In genomic region chr19:40499141-40499540, GRCm38 (mm10) we compare ENCODE assay signal across 9 mouse cellular contexts. TPM values are rescaled to one million over a fixed set of nuclear protein-coding genes. Genes with fewer than 3 reads are reported as not detected.
A peak's percentile ranks its signal among the peaks of the same experiment; 100 is the strongest.
DNase-seq lines count a peak whose midpoint lies in the region; ATAC-seq and TF ChIP-seq lines count a peak whose summit lies in the region.
"Had no signal": no experiment of that assay in that cellular context is flagged by ENCODE, and none has a peak within 500 bp of the region (broad histone marks: within the 10 kb centered on the region; RNA-seq: fewer than 3 reads in every experiment).

No protein-coding gene starts in this region.

- no peaks in the 10 kb centered on the region for H3K27me3 ChIP-seq in MEL (ENCODE audit: control insufficient read depth in 1 of 2, insufficient read depth in 2 of 2, low read length in 2 of 2)
- H3K27me3 ChIP-seq in intestine, embryonic 14.5 days (replicated peaks; ENCODE audit: control insufficient read depth, insufficient read depth, low read length): no peaks in the 10 kb centered on the region
- H3K27me3 ChIP-seq: embryonic facial prominence, embryonic 15.5 days had no signal

- no peak for TF ChIP-seq POLR2A in MEL (IDR thresholded peaks at IDR 0.05; ENCODE audit: control insufficient read depth in 1 of 2, insufficient read depth in 1 of 2, low read depth in 1 of 2, low read length in 2 of 2, poor library complexity in 1 of 2)

- H3K79me2 ChIP-seq in MEL (ENCODE audit: control insufficient read depth, insufficient read depth, low read length, poor library complexity): no peaks in the 10 kb centered on the region

- H3K27ac ChIP-seq in layer of hippocampus, adult 2 months: peak overlapping the region; percentile 76
- no peak overlapping the region for H3K27ac ChIP-seq in MEL (ENCODE audit: control insufficient read depth, low read depth, low read length)
- H3K27ac ChIP-seq in intestine, embryonic 14.5 days (ENCODE audit: low read depth): peak overlapping the region; percentile 27; the same call in 1 of the 2 replicates
- H3K27ac ChIP-seq: embryonic facial prominence, embryonic 15.5 days had no signal

- no peak for TF ChIP-seq RAD21 in MEL (IDR thresholded peaks at IDR 0.05; ENCODE audit: low read depth, low read length)

- H3K4me1 ChIP-seq in MEL (ENCODE audit: control insufficient read depth in 1 of 2, insufficient read depth in 2 of 2, low read length in 2 of 2): 0 out of 4 replicates have a peak, but pooled peaks cover 0 to 3% of the 10 kb centered on the region in 2 experiments
- H3K4me1 ChIP-seq in intestine, embryonic 14.5 days (replicated peaks; ENCODE audit: control insufficient read depth, insufficient read depth, low read length): 0 out of 2 replicates have a peak, but pooled peaks cover 3% of the 10 kb centered on the region
- H3K4me1 ChIP-seq: embryonic facial prominence, embryonic 15.5 days had no signal

- H3K36me3 ChIP-seq in MEL (ENCODE audit: control insufficient read depth in 1 of 2, insufficient read depth in 2 of 2, low read length in 2 of 2): no peaks in the 10 kb centered on the region; a peak in 1 of 4 replicates
- H3K36me3 ChIP-seq in intestine, embryonic 14.5 days (ENCODE audit: control insufficient read depth, insufficient read depth, low read length): no peaks in the 10 kb centered on the region
- H3K36me3 ChIP-seq: embryonic facial prominence, embryonic 15.5 days had no signal

- peak; percentile 71; the same call in 1 of the 2 replicates for ATAC-seq in intestine, embryonic 14.5 days (replicated peaks; ENCODE audit: low FRiP score, low TSS enrichment, low read depth)
- ATAC-seq in activated CD4-positive, CD25-positive, alpha-beta regulatory T cell, adult 4 months: no peak
- no peak for ATAC-seq in erythroid progenitor cell, adult 5-6 weeks (replicated peaks; ENCODE audit: low FRiP score, poor library complexity, severe bottlenecking)

- no peak for TF ChIP-seq CTCF in layer of hippocampus, adult 2 months (conservative IDR thresholded peaks at IDR 0.05)
- TF ChIP-seq CTCF in MEL (IDR thresholded peaks at IDR 0.05 in 2 of 3, conservative IDR thresholded peaks at IDR 0.05 in 1 of 3; ENCODE audit: control insufficient read depth in 1 of 3, insufficient read depth in 1 of 3, low read depth in 2 of 3, low read length in 3 of 3, poor library complexity in 1 of 3, severe bottlenecking in 1 of 3): no peak

- 57% methylated on average over 8 of the region's 8 CpGs for WGBS in intestine, embryonic 14.5 days

- TF ChIP-seq EP300 in MEL (IDR thresholded peaks at IDR 0.05; ENCODE audit: low read depth in 1 of 2, low read length in 2 of 2): no peak

- no peak overlapping the region for H3K4me2 ChIP-seq in intestine, embryonic 14.5 days (ENCODE audit: low read length)
- H3K4me2 ChIP-seq: embryonic facial prominence, embryonic 15.5 days had no signal

- DNase-seq in layer of hippocampus, adult 2 months (ENCODE audit: low spot score in 2 of 2): peak; percentile 48 to 71
- DNase-seq in layer of hippocampus, postnatal 25 days (ENCODE audit: extremely low spot score in 1 of 2, low spot score in 1 of 2): no peak
- DNase-seq in 3T3-L1 (ENCODE audit: low read depth, low spot score) (peak; percentile 37), MEL (ENCODE audit: low read depth, low spot score) (peak; percentile 33)
- DNase-seq in intestine, embryonic 14.5 days (ENCODE audit: low spot score): no peak
- no peak for DNase-seq in ovary, adult 18-20 months (ENCODE audit: low spot score)

- H3K9me3 ChIP-seq in MEL (replicated peaks; ENCODE audit: insufficient read depth, low read length): no peaks in the 10 kb centered on the region
- H3K9me3 ChIP-seq in intestine, embryonic 14.5 days (ENCODE audit: control insufficient read depth, low read length): no peaks in the 10 kb centered on the region
- H3K9me3 ChIP-seq: embryonic facial prominence, embryonic 15.5 days had no signal

- no peak overlapping the region for H3K4me3 ChIP-seq in layer of hippocampus, adult 2 months
- H3K4me3 ChIP-seq in MEL (ENCODE audit: control insufficient read depth in 1 of 2, insufficient read depth in 1 of 2, low read depth in 2 of 2, low read length in 2 of 2): no peak overlapping the region
- no peak overlapping the region for H3K4me3 ChIP-seq in intestine, embryonic 14.5 days (ENCODE audit: low read depth, low read length)
- H3K4me3 ChIP-seq: embryonic facial prominence, embryonic 15.5 days had no signal

- no peak overlapping the region for H3K9ac ChIP-seq in MEL (ENCODE audit: control insufficient read depth, low read depth, low read length, poor library complexity, severe bottlenecking)
- H3K9ac ChIP-seq in intestine, embryonic 14.5 days (ENCODE audit: low read length): no peak overlapping the region
- H3K9ac ChIP-seq: embryonic facial prominence, embryonic 15.5 days had no signal

TF ChIP-seq in MEL, 35 proteins besides CTCF, POLR2A, EP300 and RAD21:
- TF ChIP-seq ETS1 (IDR thresholded peaks at IDR 0.05; ENCODE audit: low read depth, low read length) (peak; percentile 60), MAZ (IDR thresholded peaks at IDR 0.05; ENCODE audit: low read depth, low read length) (no peak), TCF12 (IDR thresholded peaks at IDR 0.05; ENCODE audit: low read depth, low read length) (0 out of 2 replicates have a peak, but pooled peaks have one; percentile 22)

RNA-seq across cellular contexts. Expression of gene Sorbs1, which starts 14.4 kb away (rescaled TPM):
- total RNA-seq in layer of hippocampus, adult 2 months (2021): 100 to 1,000 TPM; 222 to 229 TPM
- total RNA-seq in layer of hippocampus, postnatal 25 days (2021): 100 to 1,000 TPM; 185 to 208 TPM
- total RNA-seq in MEL (2012; rRNA removed): 1.3 and 2.2 TPM in 2 replicates
- 1 to 10 TPM in 1 of 2 experiments, not detected in 1; 5.3 TPM for polyA plus RNA-seq in MEL (2012; ENCODE audit: insufficient read depth in 1 of 2, insufficient read length in 2 of 2, low read depth in 1 of 2, low replicate concordance in 2 of 2, missing spikeins in 1 of 2)
- 88.3 and 88.9 TPM in 2 replicates for polyA plus RNA-seq in intestine, embryonic 14.5 days (2014; fragmentation: Nextera tagmentation; extraction: Ambion mirVana)
- 10 to 100 TPM; 14.0 to 15.7 TPM for polyA plus RNA-seq in activated CD4-positive, CD25-positive, alpha-beta regulatory T cell, adult 4 months (2017; shearing (Covaris generic))
- total RNA-seq in erythroid progenitor cell, adult 5-6 weeks (2015; ENCODE audit: low replicate concordance): 87.9 and 106 TPM in 2 replicates
- total RNA-seq in erythroid progenitor cell, adult 5-6 weeks (2017; ENCODE audit: low replicate concordance): 163 and 167 TPM in 2 replicates

Comparison
In these comparisons a context has a peak if more than half of its experiments do, and no peak if none do; other contexts are left out.
1. DNase-seq: peak in layer of hippocampus, adult 2 months (2 of 2), 3T3-L1 (single experiment) and MEL (single experiment); none in layer of hippocampus, postnatal 25 days (0 of 2), intestine, embryonic 14.5 days (single experiment) and ovary, adult 18-20 months (single experiment).
2. RNA of gene Sorbs1, which starts 14.4 kb away (total RNA-seq): 222 to 229 TPM in layer of hippocampus, adult 2 months, 185 to 208 TPM in layer of hippocampus, postnatal 25 days and 87.9 to 167 TPM in erythroid progenitor cell, adult 5-6 weeks; 1.3 to 2.2 TPM in MEL; every median in the first group is over 10 times any median in the second.